Mouse (Mus musculus): ENCODE measurements around the gene Cfap54.

DNA sequence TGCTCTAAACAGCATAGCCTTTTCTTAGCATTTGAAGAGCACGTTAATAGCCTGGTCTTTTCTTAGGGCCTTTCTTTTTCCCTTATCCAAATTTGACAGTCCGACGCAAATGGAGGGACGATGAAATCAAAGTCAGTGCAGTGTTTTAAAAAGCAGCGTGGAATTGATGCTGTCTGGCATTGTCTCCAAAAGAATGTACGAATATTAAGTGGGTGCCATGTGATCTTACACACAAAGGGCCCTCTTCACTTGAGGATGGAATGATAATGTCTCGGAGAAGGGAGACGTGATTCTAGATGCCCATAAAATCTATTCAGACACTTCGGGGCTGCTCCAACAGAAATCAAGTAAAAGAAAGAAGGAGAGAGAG lies 289.9 kb downstream of the Cfap54 start:
- TF ChIP-seq CTCF (IDR thresholded peaks at IDR 0.05; ENCODE audit: borderline replicate concordance, extremely low read depth, insufficient read depth, insufficient read length) (no peak), POLR2A (IDR thresholded peaks at IDR 0.05; ENCODE audit: borderline replicate concordance, extremely low read depth, insufficient read depth, insufficient read length, poor library complexity, severe bottlenecking) (no peak)

Measured in brain, embryonic 14.5 days (tissue).